In the genomic region with DNA sequence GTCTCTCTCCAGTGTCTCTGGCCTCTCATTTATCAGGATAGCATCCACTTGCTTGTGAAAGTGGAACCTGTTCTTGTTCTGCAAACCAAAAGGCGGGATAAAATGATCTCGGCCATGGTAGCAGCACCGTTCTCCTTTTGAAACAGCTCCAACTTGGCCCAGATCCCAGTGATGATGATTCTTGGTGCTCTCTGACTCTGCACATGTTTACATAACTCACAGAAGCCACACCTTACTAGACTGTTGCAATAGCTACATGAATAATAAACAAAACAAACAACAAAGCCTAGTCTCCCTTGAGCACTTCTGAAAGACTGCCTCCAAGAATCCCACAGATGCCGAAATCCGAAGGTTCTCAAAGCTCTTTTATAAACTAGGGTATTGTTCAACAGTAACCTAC, we compare ENCODE assay signal across 13 mouse cellular contexts.
DNase-seq lines count a peak whose midpoint lies in the region; ATAC-seq lines count a peak whose summit lies in the region.
"Had no signal": no experiment of that assay in that cellular context is flagged by ENCODE, and none has a peak within 500 bp of the region (broad histone marks: within the 10 kb centered on the region; RNA-seq: fewer than 3 reads in every experiment).

No protein-coding gene starts in this region.

- no peaks in the 10 kb centered on the region for H3K9me3 ChIP-seq in hindbrain, embryonic 14.5 days (ENCODE audit: control insufficient read depth, low read length)
- H3K9me3 ChIP-seq: intestine, embryonic 15.5 days; limb, embryonic 10.5 days; neural tube, embryonic 15.5 days had no signal

- H3K4me1 ChIP-seq in hindbrain, embryonic 14.5 days (replicated peaks; ENCODE audit: control insufficient read depth, insufficient read depth, low read length) = no peaks in the 10 kb centered on the region
- H3K4me1 ChIP-seq: intestine, embryonic 15.5 days; limb, embryonic 10.5 days; neural tube, embryonic 15.5 days had no signal

- intact Hi-C loops in left cerebral cortex, postnatal 14 days (cut with DNase I) = no loop called here

- WGBS in hindbrain, embryonic 14.5 days = 68% methylated on average over 5 of the region's 5 CpGs

- no peak overlapping the region for H3K4me3 ChIP-seq in hindbrain, embryonic 14.5 days (replicated peaks; ENCODE audit: low read length)
- H3K4me3 ChIP-seq: heart, adult 2 months; intestine, embryonic 15.5 days; limb, embryonic 10.5 days; neural tube, embryonic 15.5 days had no signal

- peak; percentile 53 for DNase-seq in cerebellum, adult 11 months
- peak; percentile 49 for DNase-seq in urinary bladder, postnatal 25 days (ENCODE audit: low spot score)
- no peak for DNase-seq in urinary bladder, adult 2 months (ENCODE audit: low spot score)
- DNase-seq in kidney, postnatal 14 days = peak; percentile 28
- DNase-seq in left cerebral cortex, postnatal 14 days (ENCODE audit: low spot score in 2 of 2) = no peak
- no peak for DNase-seq in layer of hippocampus, adult 9-10 months (ENCODE audit: low spot score)
- no peak for DNase-seq in hindbrain, embryonic 14.5 days (ENCODE audit: low spot score)

- no peak for ATAC-seq in cerebellum, adult (ENCODE audit: insufficient number of reproducible peaks, low FRiP score, low TSS enrichment)
- ATAC-seq in hindbrain, embryonic 14.5 days (ENCODE audit: low FRiP score) = no peak
- ATAC-seq: intestine, embryonic 15.5 days; Patski had no signal

- no peak overlapping the region for H3K4me2 ChIP-seq in hindbrain, embryonic 14.5 days (replicated peaks)
- H3K4me2 ChIP-seq: intestine, embryonic 15.5 days; neural tube, embryonic 15.5 days had no signal

- H3K36me3 ChIP-seq in hindbrain, embryonic 14.5 days (replicated peaks; ENCODE audit: control insufficient read depth, insufficient read depth) = no peaks in the 10 kb centered on the region
- H3K36me3 ChIP-seq: intestine, embryonic 15.5 days; limb, embryonic 10.5 days; neural tube, embryonic 15.5 days had no signal

- no peak overlapping the region for H3K9ac ChIP-seq in hindbrain, embryonic 14.5 days
- H3K9ac ChIP-seq: intestine, embryonic 15.5 days; neural tube, embryonic 15.5 days had no signal

- H3K27ac ChIP-seq in hindbrain, embryonic 14.5 days = no peak overlapping the region
- H3K27ac ChIP-seq: heart, adult 2 months; intestine, embryonic 15.5 days; limb, embryonic 10.5 days; neural tube, embryonic 15.5 days had no signal

- no peaks in the 10 kb centered on the region for H3K27me3 ChIP-seq in hindbrain, embryonic 14.5 days (ENCODE audit: control insufficient read depth, insufficient read depth, low read length)
- H3K27me3 ChIP-seq: intestine, embryonic 15.5 days; neural tube, embryonic 15.5 days had no signal

Comparison
In these comparisons a context has a peak if more than half of its experiments do, and no peak if none do; other contexts are left out.
1. DNase-seq: peak in cerebellum, adult 11 months (single experiment), urinary bladder, postnatal 25 days (single experiment) and kidney, postnatal 14 days (single experiment); none in urinary bladder, adult 2 months (single experiment), left cerebral cortex, postnatal 14 days (0 of 2), layer of hippocampus, adult 9-10 months (single experiment) and hindbrain, embryonic 14.5 days (single experiment).